Mouse (Mus musculus) limb, embryonic 15.5 days (tissue): ENCODE results near the gene Smoc1. TPM values are rescaled to one million over a fixed set of nuclear protein-coding genes. Genes with fewer than 3 reads are reported as not detected.

Experiments used
- ATAC-seq: fragments of 200-750 bp; cut with Nextera tagmentation; 2 replicates; pipeline ENCODE4 v1.8.0; 2017; ENCODE audit warnings: low read depth, moderate TSS enrichment; ENCODE audit not compliant: insufficient number of reproducible peaks, low FRiP score, low TSS enrichment
- H3K27ac ChIP-seq: fragments of 300-500 bp; sonication (generic); 2 replicates; pipeline ENCODE4 v1.5.1; 2015; ENCODE audit warnings: moderate library complexity, mild to moderate bottlenecking, inconsistent platforms
- H3K27me3 ChIP-seq: fragments of 300-500 bp; sonication (generic); 2 replicates; pipeline ENCODE4 v1.6.1; 2015; ENCODE audit warnings: inconsistent platforms
- H3K36me3 ChIP-seq: fragments of 300-500 bp; sonication (generic); 2 replicates; pipeline ENCODE4 v1.6.1; 2015; ENCODE audit warnings: inconsistent platforms
- H3K4me1 ChIP-seq: fragments of 300-500 bp; sonication (generic); 2 replicates; pipeline ENCODE4 v1.6.1; 2015; ENCODE audit warnings: inconsistent platforms
- H3K4me2 ChIP-seq: fragments of 300-500 bp; sonication (generic); 2 replicates; pipeline ENCODE4 v1.6.1; 2015; ENCODE audit warnings: mild to moderate bottlenecking, inconsistent platforms
- H3K4me3 ChIP-seq: fragments of 300-500 bp; sonication (generic); 2 replicates; pipeline ENCODE4 v1.5.1; 2015; ENCODE audit warnings: mild to moderate bottlenecking, inconsistent platforms
- H3K9ac ChIP-seq: fragments of 300-500 bp; sonication (generic); 2 replicates; pipeline ENCODE4 v1.6.1; 2015; ENCODE audit warnings: inconsistent platforms
- H3K9me3 ChIP-seq: fragments of 300-500 bp; sonication (generic); 2 replicates; pipeline ENCODE4 v1.6.1; 2016; ENCODE audit warnings: inconsistent platforms
- WGBS: fragments of 180-500 bp; shearing (Covaris S2); methylation state at CpG from one replicate; pipeline ENCODE4 v1.1.7; 2015; 5-methylcytosine and 5-hydroxymethylcytosine counted together
- polyA plus RNA-seq: library from polyadenylated mRNA; unstranded; fragments of >200 nt; fragmentation: Nextera tagmentation; extraction: Ambion mirVana; gene quantifications from 2 replicates; pipeline ENCODE4 v1.2.1, GENCODE M21; 2015

Smoc1 gene
- polyA plus RNA-seq, 1 experiment from 2014 or later = 9.3 TPM

GRCm38 (mm10) chr12:81142231-81142630 is 115.6 kb downstream of the Smoc1 start:
- no peak overlapping the region for H3K4me3 ChIP-seq
- H3K4me2 ChIP-seq = no peak overlapping the region
- H3K27me3 ChIP-seq = no peaks in the 10 kb centered on the region
- ATAC-seq = no peak
- 89% methylated on average over 3 of the region's 3 CpGs for WGBS
- H3K9ac ChIP-seq = no peak overlapping the region
- H3K27ac ChIP-seq = no peak overlapping the region
- no peaks in the 10 kb centered on the region for H3K9me3 ChIP-seq
- H3K36me3 ChIP-seq = no peaks in the 10 kb centered on the region
- peaks cover 14% of the 10 kb centered on the region for H3K4me1 ChIP-seq

DNA sequence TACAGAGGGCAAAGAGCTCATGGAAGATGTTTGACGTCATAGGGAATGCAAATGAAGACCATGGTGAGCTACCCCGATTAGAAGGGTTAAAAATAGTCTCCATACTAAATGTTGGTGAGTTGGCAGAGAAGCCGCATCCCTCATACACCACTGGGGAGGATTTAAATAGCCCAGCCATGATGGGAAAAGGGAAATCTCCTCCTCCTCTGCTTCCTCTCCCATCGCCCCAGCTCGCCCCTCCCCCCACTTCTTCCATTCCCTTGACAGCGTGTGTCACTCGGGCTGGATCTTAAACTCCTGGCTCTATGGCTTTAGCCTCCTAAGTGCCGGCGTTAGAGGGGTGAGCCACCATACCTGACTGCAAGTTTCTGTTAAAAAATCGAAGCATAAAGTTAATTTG is 117.6 kb downstream of the Smoc1 start:
- Histone ChIP-seq H3K9ac (no peak overlapping the region), H3K27ac (no peak overlapping the region), H3K27me3 (no peaks in the 10 kb centered on the region), H3K9me3 (no peaks in the 10 kb centered on the region), H3K4me2 (no peak overlapping the region), H3K36me3 (no peaks in the 10 kb centered on the region), H3K4me3 (no peak overlapping the region), H3K4me1 (peaks cover 14% of the 10 kb centered on the region)
- 61% methylated on average over 10 of the region's 10 CpGs for WGBS
- ATAC-seq = no peak

GRCm38 (mm10) chr12:81146417-81147180 is 120.0 kb downstream of the Smoc1 start:
- Histone ChIP-seq H3K36me3 (no peaks in the 10 kb centered on the region), H3K4me2 (no peak overlapping the region), H3K4me3 (no peak overlapping the region), H3K9me3 (no peaks in the 10 kb centered on the region), H3K4me1 (peaks cover under 1% of the 10 kb centered on the region; the same call in 1 of the 2 replicates), H3K27ac (no peak overlapping the region), H3K9ac (no peak overlapping the region), H3K27me3 (no peaks in the 10 kb centered on the region)
- WGBS = 61% methylated on average over 9 of the region's 10 CpGs
- ATAC-seq = no peak

- H3K4me2 ChIP-seq = no peak overlapping the region
- no peaks in the 10 kb centered on the region for H3K9me3 ChIP-seq
- H3K36me3 ChIP-seq = no peaks in the 10 kb centered on the region
- H3K27ac ChIP-seq = no peak overlapping the region
- ATAC-seq = no peak
- 76% methylated on average over 6 of the region's 6 CpGs for WGBS
- H3K9ac ChIP-seq = no peak overlapping the region
- H3K4me3 ChIP-seq = no peak overlapping the region
- no peaks in the 10 kb centered on the region for H3K27me3 ChIP-seq
- no peaks in the 10 kb centered on the region for H3K4me1 ChIP-seq
Observed at GRCm38 (mm10) chr12:81147956-81148355, 121.3 kb downstream of the Smoc1 start.

DNA sequence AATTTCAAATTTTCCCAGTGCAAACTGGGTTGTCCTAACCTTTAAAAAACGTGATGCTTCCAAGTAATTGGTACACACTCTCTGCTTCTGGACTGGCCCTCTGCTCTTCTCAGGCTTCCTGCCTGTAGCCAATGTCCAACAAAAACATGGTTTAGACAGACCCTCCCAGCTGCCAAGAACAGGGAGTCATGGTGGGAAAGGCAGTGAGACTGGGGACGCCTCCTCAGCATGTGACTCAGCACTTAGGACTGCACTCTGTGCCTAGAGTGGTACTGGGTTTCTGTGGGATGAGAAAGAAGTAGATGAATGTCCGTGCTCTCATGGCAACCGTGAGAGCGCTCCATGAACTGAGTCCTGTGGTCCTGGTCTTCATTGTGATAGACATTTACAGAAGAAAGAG is 124.3 kb downstream of the Smoc1 start:
- ATAC-seq = no peak
- Histone ChIP-seq H3K27me3 (no peaks in the 10 kb centered on the region), H3K4me3 (no peak overlapping the region), H3K9ac (no peak overlapping the region), H3K27ac (no peak overlapping the region), H3K9me3 (no peaks in the 10 kb centered on the region), H3K4me2 (no peak overlapping the region), H3K36me3 (no peaks in the 10 kb centered on the region), H3K4me1 (no peaks in the 10 kb centered on the region)
- WGBS = 77% methylated on average over 5 of the region's 5 CpGs

- H3K4me2 ChIP-seq = no peak overlapping the region
- no peaks in the 10 kb centered on the region for H3K36me3 ChIP-seq
- no peaks in the 10 kb centered on the region for H3K27me3 ChIP-seq
- WGBS = 51% methylated on average over 2 of the region's 2 CpGs
- no peaks in the 10 kb centered on the region for H3K4me1 ChIP-seq
- H3K9ac ChIP-seq = no peak overlapping the region
- no peak overlapping the region for H3K4me3 ChIP-seq
- H3K27ac ChIP-seq = no peak overlapping the region
- H3K9me3 ChIP-seq = no peaks in the 10 kb centered on the region
- no peak for ATAC-seq
Observed at GRCm38 (mm10) chr12:81152082-81152481, 125.5 kb downstream of the Smoc1 start.

GRCm38 (mm10) chr12:81155675-81156074 is 129.1 kb downstream of the Smoc1 start:
- H3K4me1 ChIP-seq = no peaks in the 10 kb centered on the region
- H3K4me3 ChIP-seq = no peak overlapping the region
- H3K9me3 ChIP-seq = no peaks in the 10 kb centered on the region
- no peaks in the 10 kb centered on the region for H3K27me3 ChIP-seq
- 59% methylated on average over 6 of the region's 6 CpGs for WGBS
- no peaks in the 10 kb centered on the region for H3K36me3 ChIP-seq
- H3K4me2 ChIP-seq = no peak overlapping the region
- H3K27ac ChIP-seq = no peak overlapping the region
- ATAC-seq = no peak
- no peak overlapping the region for H3K9ac ChIP-seq

DNA sequence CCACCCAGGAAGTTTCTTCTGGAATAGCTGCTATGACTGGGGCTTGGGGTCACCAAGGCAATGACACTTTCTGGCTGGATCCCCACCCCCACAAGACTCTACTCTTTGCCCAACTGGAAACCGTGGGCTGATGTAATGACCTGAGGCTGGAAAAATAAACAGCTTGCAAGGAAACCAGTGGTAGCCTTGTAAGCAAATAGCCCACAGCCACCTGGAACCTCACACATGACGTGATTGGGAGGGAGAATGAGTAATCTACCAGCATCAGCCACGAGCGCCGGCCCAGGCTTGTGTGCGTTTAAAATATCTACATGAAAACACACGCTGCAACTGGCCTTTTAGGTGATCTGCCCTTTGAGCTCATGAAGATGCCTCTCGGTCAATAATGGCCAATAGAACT is 130.2 kb downstream of the Smoc1 start:
- WGBS = 72% methylated on average over 8 of the region's 8 CpGs
- H3K36me3 ChIP-seq = no peaks in the 10 kb centered on the region
- H3K9ac ChIP-seq = no peak overlapping the region
- ATAC-seq = no peak
- no peaks in the 10 kb centered on the region for H3K9me3 ChIP-seq
- no peaks in the 10 kb centered on the region for H3K27me3 ChIP-seq
- no peak overlapping the region for H3K4me3 ChIP-seq
- H3K27ac ChIP-seq = no peak overlapping the region
- no peaks in the 10 kb centered on the region for H3K4me1 ChIP-seq
- H3K4me2 ChIP-seq = no peak overlapping the region

DNA sequence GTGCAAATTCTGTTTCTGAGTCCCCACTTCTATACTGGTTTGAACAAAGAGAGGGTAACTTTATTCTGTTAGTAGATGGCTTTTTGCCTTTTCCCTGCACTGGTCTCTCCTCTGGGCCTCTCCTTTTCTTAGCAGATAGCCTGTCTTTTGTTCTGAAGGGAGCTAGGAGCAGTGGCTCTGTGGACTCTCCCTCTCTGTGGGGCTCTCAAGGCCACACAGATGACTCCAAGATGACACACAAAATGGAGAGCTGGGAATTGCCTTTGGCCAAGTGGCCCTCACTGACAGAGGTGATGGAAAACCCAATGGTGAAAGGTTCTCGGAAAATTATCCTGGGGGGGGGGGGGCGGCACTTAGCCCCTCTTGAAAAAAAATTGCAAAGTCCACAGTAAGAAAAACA is 133.3 kb downstream of the Smoc1 start:
- Histone ChIP-seq H3K27me3 (no peaks in the 10 kb centered on the region), H3K4me1 (no peaks in the 10 kb centered on the region), H3K9me3 (no peaks in the 10 kb centered on the region), H3K9ac (no peak overlapping the region), H3K36me3 (no peaks in the 10 kb centered on the region), H3K4me2 (no peak overlapping the region), H3K4me3 (no peak overlapping the region), H3K27ac (no peak overlapping the region)
- WGBS = 73% methylated on average over 2 of the region's 2 CpGs
- no peak for ATAC-seq

DNA sequence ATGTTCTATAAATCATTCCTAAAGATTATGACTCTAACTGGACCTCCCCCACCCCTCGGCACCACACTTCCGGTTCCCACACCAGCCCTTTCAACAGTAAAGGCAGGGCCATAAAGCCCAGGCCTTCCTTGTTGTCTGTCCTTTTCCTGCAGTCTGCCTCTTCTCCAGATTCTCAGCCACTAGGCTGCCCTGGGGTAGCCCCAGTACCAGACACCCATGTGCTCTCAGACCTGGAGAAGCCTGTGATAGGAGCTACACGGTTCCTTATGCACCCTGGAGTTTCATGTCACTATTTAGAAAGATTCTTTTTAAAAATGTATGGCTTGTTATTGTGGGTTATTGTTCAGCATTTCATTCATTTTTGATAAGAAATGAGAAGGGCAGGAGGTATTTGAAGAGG is 133.8 kb downstream of the Smoc1 start:
- ATAC-seq = no peak
- no peak overlapping the region for H3K4me2 ChIP-seq
- H3K9me3 ChIP-seq = no peaks in the 10 kb centered on the region
- no peaks in the 10 kb centered on the region for H3K36me3 ChIP-seq
- no peaks in the 10 kb centered on the region for H3K4me1 ChIP-seq
- 40% methylated on average over 3 of the region's 3 CpGs for WGBS
- no peaks in the 10 kb centered on the region for H3K27me3 ChIP-seq
- no peak overlapping the region for H3K27ac ChIP-seq
- H3K9ac ChIP-seq = no peak overlapping the region
- H3K4me3 ChIP-seq = no peak overlapping the region

GRCm38 (mm10) chr12:81160831-81161230 is 134.2 kb downstream of the Smoc1 start:
- H3K36me3 ChIP-seq = no peaks in the 10 kb centered on the region
- H3K27ac ChIP-seq = no peak overlapping the region
- ATAC-seq = no peak
- no peak overlapping the region for H3K4me3 ChIP-seq
- no peaks in the 10 kb centered on the region for H3K4me1 ChIP-seq
- no peaks in the 10 kb centered on the region for H3K27me3 ChIP-seq
- no peaks in the 10 kb centered on the region for H3K9me3 ChIP-seq
- no peak overlapping the region for H3K4me2 ChIP-seq
- no peak overlapping the region for H3K9ac ChIP-seq
- WGBS = 71% methylated on average over 5 of the region's 5 CpGs

DNA sequence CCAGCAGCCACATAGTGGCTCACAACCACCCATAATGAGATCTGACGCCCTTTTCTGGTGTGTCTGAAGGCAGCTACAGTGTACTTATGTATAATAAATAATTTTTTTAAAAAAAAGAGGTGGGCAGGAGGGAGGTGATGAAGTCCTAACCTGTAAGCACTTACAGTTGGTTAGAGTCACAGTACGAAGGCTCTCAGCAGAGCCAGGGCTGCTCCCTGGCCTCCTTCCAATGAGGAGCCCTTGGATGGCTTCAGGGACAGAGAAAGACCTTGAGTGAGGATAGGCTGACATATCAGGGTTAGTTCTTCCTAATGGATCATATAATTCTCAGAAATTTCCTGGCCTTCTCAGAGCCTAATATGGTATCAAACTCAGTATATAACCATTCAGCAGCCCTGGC is 134.7 kb downstream of the Smoc1 start:
- ATAC-seq = no peak
- no peaks in the 10 kb centered on the region for H3K9me3 ChIP-seq
- H3K9ac ChIP-seq = no peak overlapping the region
- H3K4me1 ChIP-seq = no peaks in the 10 kb centered on the region
- no peak overlapping the region for H3K4me2 ChIP-seq
- 92% methylated on average over 2 of the region's 2 CpGs for WGBS
- H3K27me3 ChIP-seq = no peaks in the 10 kb centered on the region
- no peak overlapping the region for H3K27ac ChIP-seq
- H3K4me3 ChIP-seq = no peak overlapping the region
- no peaks in the 10 kb centered on the region for H3K36me3 ChIP-seq

DNA sequence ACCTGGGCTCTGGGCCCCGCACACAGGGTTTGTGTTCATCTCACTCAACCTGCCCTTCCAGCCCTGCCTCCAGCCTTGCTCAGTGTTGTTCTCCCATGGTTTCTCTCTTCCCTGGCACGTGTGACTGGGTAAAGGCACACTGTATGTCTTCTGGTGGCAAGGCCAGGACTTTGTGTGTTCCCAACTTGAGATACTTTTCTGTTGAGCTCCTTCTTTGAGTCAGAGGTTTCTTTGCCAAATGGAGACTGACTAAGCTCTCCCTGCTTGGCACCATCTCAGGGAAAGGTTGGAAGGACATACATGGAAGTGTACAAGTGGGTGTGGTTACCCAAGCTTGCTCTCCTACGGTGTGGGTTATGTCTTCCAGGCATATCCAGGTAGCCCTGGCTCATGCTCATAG is 136.5 kb downstream of the Smoc1 start:
- Histone ChIP-seq H3K4me1 (no peaks in the 10 kb centered on the region), H3K27me3 (0 out of 2 replicates have a peak, but pooled peaks cover 5% of the 10 kb centered on the region), H3K4me3 (no peak overlapping the region), H3K9me3 (no peaks in the 10 kb centered on the region), H3K27ac (no peak overlapping the region), H3K4me2 (no peak overlapping the region), H3K36me3 (no peaks in the 10 kb centered on the region), H3K9ac (no peak overlapping the region)
- no peak for ATAC-seq
- 79% methylated on average over 3 of the region's 3 CpGs for WGBS
